Mouse (Mus musculus) cerebellum, adult 9-11 months (tissue): ENCODE data around the gene Cyp2b10.
"Not testable (repeated sequence)": the region's sequence is repeated elsewhere in the genome, so short reads cannot be mapped to it uniquely, and the experiment has no call there.

ENCODE experiments used
- DNase-seq: peaks from one replicate; pipeline ENCODE4 v3.0.0; 2022

The Cyp2b10 gene

GRCm38 (mm10) chr7:25917271-25917670 is 19.9 kb downstream of the Cyp2b10 start:
- not testable (repeated sequence) for DNase-seq

DNA sequence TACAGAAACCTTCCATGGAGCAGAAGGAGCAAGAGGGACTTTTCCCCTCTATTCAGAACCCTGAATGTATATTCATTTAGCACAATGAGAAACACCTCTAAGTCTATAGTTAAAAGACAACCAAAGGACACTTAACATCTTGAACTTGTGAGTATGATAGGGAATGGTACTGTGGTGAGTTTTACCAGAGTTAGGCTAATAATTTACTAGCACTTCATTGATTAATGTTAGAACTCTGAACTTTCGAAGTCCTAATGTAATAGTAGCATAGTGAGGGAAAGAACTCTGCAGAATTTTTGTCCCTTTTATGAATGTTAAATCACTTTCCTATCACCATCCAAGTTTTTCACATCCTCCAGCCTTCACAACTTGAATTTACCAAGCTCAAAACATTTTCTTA is 22.0 kb downstream of the Cyp2b10 start:
- DNase-seq = no peak

DNA sequence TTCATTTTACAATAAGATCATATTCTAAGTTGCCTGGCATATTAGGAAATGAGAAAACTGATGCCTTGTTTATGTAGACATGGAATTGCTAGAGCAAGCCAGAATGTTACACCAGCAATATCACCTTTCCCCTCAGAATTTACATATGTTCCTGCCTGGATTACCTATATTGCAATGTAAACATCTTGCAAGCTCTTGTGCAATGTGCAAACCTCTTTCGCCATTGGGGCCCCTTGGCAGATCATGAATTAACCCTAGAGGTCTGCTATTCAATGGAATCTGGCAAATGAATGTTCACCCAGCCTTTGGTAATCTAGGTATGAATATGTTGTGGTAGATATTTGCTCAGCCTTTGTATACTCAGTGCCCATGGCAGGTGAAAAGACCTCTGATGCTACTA is 47.9 kb downstream of the Cyp2b10 start:
- no peak for DNase-seq
